Mouse (Mus musculus) lung, adult 2 months (tissue): ENCODE measurements around the gene Dag1. TPM values are rescaled to one million over a fixed set of nuclear protein-coding genes. Genes with fewer than 3 reads are reported as not detected.
"Not testable (repeated sequence)": the region's sequence is repeated elsewhere in the genome, so short reads cannot be mapped to it uniquely, and the experiment has no call there.

ENCODE experiments used
- DNase-seq: peaks from one replicate; pipeline ENCODE4 v3.0.0; 2022
- H3K4me1 ChIP-seq: fragments of 200-500 bp; 2 replicates; pipeline ENCODE4 v1.6.1; 2011; ENCODE audit warnings: low read length; ENCODE audit not compliant: control insufficient read depth, insufficient read depth
- H3K4me3 ChIP-seq: fragments of 200-500 bp; replicated peaks from 2 replicates; pipeline ENCODE3; 2011; ENCODE audit warnings: low read depth, mild to moderate bottlenecking, control low read depth, low read length; ENCODE audit errors: extremely low read depth
- CTCF ChIP-seq: fragments of 200-500 bp; IDR thresholded peaks from 2 replicates; pipeline ENCODE4 v1.5.1; 2011; ENCODE audit warnings: mild to moderate bottlenecking, low read length, control low read depth; ENCODE audit not compliant: insufficient read depth
- POLR2A ChIP-seq: fragments of 200-500 bp; IDR thresholded peaks from 2 replicates; pipeline ENCODE4 v1.6.1; 2011; ENCODE audit warnings: low read depth, mild to moderate bottlenecking, control low read depth, low read length, borderline replicate concordance; ENCODE audit errors: extremely low read depth
- WGBS: fragments of 180-500 bp; shearing (Covaris S2); methylation state at CpG from one replicate; pipeline ENCODE4 v1.1.7; 2018; 5-methylcytosine and 5-hydroxymethylcytosine counted together
- polyA plus RNA-seq: library from polyadenylated mRNA; depleted of rRNA; stranded (reverse); fragments of >200 nt; gene quantifications from 2 replicates; pipeline ENCODE4 v1.2.3, GENCODE M21; 2012

Gene Dag1
- polyA plus RNA-seq, 1 experiment: 170 TPM

DNA sequence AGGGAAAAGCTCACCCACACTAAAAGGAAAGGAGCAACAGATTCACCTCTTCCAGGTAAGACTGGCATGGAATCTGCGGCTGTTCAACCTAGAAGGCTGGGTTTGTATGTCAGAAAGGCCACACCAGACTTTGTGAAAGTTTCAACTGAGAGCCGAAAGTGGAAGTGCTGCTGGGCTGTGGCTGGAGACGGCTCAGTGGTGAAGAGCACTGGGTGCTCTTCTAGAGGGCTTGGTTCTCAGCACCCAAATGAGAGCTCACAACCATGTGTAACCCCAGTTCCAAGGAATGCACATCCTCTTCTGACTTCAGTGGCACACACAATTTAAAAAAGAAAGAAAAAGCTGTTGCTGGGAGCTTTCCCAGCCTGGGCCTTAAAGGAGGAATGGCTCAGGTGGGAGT lies 46.4 kb downstream of the Dag1 start:
- no peak overlapping the region for H3K4me3 ChIP-seq
- no peaks in the 10 kb centered on the region; the same call in none of the 2 replicates for H3K4me1 ChIP-seq
- 86% methylated on average over 3 of the region's 3 CpGs for WGBS
- TF ChIP-seq CTCF: no peak
- TF ChIP-seq POLR2A: no peak
- DNase-seq: no peak

DNA sequence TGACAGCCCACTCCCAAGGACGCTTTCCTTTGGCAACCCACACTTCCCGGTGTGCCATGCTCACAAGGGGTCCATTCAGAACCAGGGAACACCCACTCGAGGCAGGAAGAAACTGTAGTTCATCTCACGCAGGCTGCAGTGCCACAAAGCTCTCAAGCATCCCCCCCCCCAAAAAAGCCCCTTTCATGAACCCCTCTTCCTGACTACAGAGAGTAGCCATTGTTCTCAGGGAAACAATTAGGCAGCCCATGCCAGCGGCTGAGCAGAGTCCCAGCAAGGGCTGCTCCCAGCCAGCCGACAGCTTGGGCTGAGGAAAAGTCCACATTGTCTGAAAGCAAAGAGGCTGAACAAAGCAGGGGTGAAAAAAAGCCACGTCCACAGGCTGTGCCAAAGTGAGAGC lies 50.7 kb downstream of the Dag1 start:
- TF ChIP-seq POLR2A: no peak
- no peak for TF ChIP-seq CTCF
- no peak for DNase-seq
- Histone ChIP-seq H3K4me3 (no peak overlapping the region), H3K4me1 (no peaks in the 10 kb centered on the region; the same call in 1 of the 2 replicates)
- 32% methylated on average over 7 of the region's 7 CpGs for WGBS

DNA sequence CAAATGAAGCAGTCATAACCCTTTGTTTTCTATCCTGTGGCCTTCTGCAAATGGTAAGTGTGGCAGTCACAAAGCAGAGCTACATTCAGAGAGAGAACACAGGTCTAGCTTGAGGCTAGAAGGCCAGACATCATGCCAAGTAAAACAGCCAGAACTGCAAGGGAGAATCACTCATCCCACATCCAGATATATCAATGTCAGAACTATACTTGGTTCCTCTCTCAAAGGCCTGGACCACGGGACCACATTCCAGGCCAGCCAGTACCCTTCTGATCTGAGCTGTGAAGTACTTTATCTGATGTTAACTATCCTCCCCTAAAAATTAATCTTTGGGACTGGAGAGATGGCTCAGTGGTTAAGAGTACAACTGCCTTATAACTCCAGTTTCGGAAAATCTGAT lies 51.3 kb downstream of the Dag1 start:
- H3K4me3 ChIP-seq: no peak overlapping the region
- WGBS: 74% methylated on average over 2 of the region's 2 CpGs
- TF ChIP-seq CTCF (no peak), POLR2A (no peak)
- no peak for DNase-seq
- H3K4me1 ChIP-seq: no peaks in the 10 kb centered on the region; the same call in 1 of the 2 replicates

DNA sequence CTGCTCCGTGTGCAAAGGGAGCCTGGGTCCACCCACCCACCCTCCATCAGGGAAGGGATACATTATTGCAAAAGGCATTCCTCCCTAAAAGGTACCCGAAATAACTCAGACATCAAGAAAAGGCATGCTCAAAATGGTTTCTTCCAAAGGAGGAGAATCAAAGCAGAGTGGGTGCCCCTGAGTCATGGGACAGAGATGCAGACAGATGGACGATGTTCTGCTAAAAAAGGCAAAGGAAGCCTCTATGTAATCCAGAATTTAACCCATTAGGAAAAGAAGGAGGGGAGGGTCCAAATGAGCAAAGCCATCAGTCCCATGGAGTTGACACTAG lies 58.2 kb downstream of the Dag1 start:
- WGBS: 80% methylated on average over 3 of the region's 3 CpGs
- DNase-seq: no peak
- no peak overlapping the region for H3K4me3 ChIP-seq
- H3K4me1 ChIP-seq: 0 out of 2 replicates have a peak, but pooled peaks cover 4% of the 10 kb centered on the region
- TF ChIP-seq POLR2A: no peak
- TF ChIP-seq CTCF: no peak

DNA sequence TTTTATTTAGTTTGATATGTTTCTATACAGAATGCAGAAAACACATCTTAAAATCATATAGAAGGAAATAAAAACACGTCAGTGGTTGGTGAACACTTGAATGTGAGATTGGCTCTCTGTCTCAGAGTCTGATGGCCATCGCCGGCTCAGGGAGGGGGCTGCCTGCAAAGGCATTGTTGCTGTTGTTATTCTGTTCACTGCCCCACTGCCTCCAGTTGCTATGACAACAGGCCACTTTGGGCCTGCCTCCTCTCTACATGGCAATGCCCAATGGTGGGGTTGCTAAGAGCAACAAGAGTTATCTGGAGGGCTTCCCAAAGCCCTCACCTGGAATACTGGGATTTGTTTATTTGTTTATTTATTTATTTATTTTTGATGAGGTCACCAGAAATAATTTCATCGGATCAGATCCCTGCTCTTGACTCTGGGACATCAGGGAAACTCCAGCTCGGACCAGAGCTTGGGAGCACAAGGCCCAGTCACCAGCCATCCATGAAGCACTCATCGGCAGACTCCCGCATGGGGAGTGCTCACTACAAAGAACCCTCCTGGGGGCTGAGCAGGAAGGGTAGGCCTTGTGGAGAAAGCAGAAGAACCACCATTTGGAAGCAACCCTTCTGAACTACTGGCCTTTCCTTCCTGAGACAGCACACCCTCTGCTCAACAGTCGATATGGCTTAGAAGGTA lies 58.7 kb downstream of the Dag1 start:
- no peak for TF ChIP-seq POLR2A
- TF ChIP-seq CTCF: no peak
- DNase-seq: no peak
- 85% methylated on average over 8 of the region's 8 CpGs for WGBS
- Histone ChIP-seq H3K4me1 (0 out of 2 replicates have a peak, but pooled peaks cover 4% of the 10 kb centered on the region), H3K4me3 (no peak overlapping the region)

DNA sequence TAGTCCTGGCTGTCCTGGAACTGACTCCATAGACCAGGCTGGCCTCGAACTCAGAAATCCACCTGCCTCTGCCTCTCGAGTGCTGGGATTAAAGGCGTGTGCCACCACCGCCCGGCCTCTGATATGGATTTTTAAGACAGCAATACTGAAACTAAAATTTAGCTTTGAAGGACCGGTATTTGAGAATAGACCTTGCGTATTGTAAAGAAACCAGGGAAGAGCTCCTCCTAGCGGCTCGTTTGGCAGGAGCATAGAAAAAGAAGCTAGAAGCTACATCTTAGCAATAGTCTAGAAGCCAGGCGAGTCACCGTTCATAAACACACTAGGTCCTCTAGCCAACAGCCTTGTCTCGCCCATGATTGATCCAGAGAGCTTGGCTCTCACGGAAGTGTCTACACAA lies 60.7 kb downstream of the Dag1 start:
- DNase-seq: peak; percentile 64
- 0 out of 2 replicates have a peak, but pooled peaks cover 4% of the 10 kb centered on the region for H3K4me1 ChIP-seq
- H3K4me3 ChIP-seq: no peak overlapping the region
- TF ChIP-seq CTCF: peak; percentile 16; the same call in 1 of the 2 replicates
- no peak for TF ChIP-seq POLR2A
- 17% methylated on average over 13 of the region's 13 CpGs for WGBS

DNA sequence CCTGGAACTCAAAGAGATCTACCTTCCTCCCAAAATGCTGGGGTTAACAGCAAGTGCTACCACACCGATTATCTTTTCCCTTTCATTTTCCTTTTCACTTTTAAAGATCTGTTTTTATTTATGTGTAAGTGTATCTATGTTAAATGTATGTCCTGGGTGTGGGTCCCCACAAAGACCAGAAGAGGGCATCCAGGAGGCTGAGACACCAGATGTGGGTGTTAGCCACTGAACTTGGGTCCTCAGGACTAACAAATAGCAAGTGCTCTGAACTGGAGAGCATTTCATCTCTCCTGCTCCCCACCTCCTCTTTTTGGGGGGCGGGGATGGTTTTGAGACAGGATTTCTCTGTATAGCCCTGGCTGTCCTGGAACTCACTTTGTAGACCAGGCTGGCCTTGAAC lies 61.6 kb downstream of the Dag1 start:
- DNase-seq: no peak
- WGBS: 95% methylated on average over 2 of the region's 2 CpGs
- H3K4me1 ChIP-seq: 0 out of 2 replicates have a peak, but pooled peaks cover 4% of the 10 kb centered on the region
- no peak for TF ChIP-seq POLR2A
- TF ChIP-seq CTCF: no peak
- no peak overlapping the region for H3K4me3 ChIP-seq

DNA sequence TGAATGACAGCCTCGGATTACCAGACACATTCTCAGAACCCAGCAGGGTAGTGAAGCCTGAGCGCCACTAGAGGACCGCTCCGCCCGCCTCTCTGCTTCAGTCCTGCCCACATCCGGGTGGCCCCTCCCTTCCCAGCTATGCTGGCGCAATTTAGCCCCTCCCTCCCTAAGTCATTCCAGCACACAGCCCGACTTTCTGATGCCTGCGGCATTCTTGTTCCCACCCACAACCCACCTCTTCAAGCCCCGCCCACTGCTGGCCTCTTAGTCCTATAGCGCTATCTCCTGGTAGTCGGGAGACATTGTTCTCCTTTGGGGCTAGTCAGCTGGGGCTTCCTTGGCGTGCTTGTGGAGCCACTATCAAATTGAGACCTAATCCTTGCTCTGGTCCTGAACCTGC lies 62.6 kb downstream of the Dag1 start:
- Histone ChIP-seq H3K4me3 (no peak overlapping the region), H3K4me1 (0 out of 2 replicates have a peak, but pooled peaks cover 4% of the 10 kb centered on the region)
- TF ChIP-seq CTCF: peak; percentile 52
- TF ChIP-seq POLR2A: no peak
- DNase-seq: peak; percentile 88
- 1% methylated on average over 13 of the region's 13 CpGs for WGBS

DNA sequence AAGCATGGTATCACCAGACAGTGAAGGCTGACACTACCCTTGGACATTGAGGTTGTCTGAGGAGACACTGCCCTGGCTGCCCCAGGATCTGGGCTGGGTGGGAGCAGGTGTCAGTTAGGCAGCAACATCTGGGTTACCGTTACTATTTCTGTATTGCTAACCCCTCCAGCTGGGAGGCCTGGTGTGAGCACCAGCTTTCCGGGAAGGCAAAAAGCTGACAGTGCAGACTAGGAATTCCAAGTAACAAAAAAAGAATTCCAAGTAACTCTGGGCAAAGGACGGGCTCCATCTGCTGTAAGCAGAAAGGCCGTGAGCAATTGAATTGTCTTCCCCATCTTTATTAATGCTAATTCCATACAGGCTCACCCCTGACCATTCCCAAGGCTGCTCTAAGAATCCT lies 65.1 kb downstream of the Dag1 start:
- no peak for TF ChIP-seq CTCF
- no peak for TF ChIP-seq POLR2A
- DNase-seq: no peak
- Histone ChIP-seq H3K4me1 (0 out of 2 replicates have a peak, but pooled peaks cover 4% of the 10 kb centered on the region), H3K4me3 (no peak overlapping the region)
- WGBS: 59% methylated on average over 4 of the region's 4 CpGs

DNA sequence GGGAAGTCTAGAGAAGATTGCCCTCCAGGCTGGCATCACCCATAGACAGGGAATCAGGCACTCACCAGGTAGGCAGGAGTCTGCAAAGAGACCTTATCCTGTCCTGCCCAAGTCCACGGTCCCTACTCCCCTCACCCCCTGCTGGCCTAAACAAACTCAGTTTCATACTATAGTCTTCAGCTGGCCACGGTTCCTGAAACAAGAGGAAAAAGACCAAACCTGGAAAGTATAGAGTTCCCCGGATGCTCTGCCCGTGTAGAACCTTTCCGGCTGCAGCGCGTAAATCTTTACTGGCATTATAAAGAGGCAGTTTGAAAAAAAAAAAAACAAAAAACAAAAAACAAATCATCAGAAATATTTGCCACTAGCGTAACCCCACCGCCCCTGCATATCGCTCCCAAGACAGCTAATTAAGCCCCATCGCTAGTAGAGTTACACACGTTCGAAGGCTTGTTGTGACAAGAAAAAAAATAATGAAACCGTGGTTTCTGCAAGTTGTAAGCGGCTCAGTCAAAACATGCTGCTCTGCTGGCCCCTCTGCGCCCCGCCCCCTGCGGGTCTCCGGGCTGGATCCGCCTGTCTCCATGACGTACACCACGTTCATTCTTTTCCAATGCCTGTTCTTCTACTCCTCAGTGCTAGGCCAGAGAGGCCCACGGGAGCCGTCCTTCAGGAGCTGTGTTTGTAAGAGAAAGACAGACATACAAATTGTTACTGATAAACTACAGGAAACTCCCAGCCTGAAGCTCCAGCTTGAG lies 66.7 kb downstream of the Dag1 start:
- 33% methylated on average over 24 of the region's 24 CpGs for WGBS
- Histone ChIP-seq H3K4me3 (no peak overlapping the region), H3K4me1 (no peaks in the 10 kb centered on the region)
- no peak for DNase-seq
- TF ChIP-seq POLR2A (no peak), CTCF (no peak)

DNA sequence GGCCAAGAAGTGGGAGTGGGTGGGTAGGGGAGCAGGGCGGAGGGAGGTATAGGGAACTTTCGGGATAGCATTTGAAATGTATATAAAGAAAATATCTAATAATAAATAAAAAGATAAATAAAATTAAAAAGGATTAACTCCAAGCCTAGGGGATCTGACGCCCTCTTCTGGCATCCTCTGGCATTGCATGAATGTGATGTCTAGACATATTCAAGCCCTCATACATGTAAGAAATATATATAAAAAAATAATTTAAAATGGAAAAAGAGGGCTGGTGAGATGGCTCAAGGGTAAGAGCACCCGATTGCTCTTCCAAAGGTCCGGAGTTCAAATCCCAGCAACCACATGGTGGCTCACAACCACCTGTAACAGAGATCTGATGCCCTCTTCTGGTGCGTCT lies 67.5 kb downstream of the Dag1 start:
- not testable (repeated sequence) for H3K4me3 ChIP-seq, H3K4me1 ChIP-seq, DNase-seq
- 58% methylated on average over 6 of the region's 6 CpGs for WGBS
